Mouse (Mus musculus) megakaryocyte, adult 5-6 weeks (primary cell): ENCODE data around the gene Suox. TPM values are rescaled to one million over a fixed set of nuclear protein-coding genes. Genes with fewer than 3 reads are reported as not detected.
A peak's percentile ranks its signal among the peaks of the same experiment; 100 is the strongest.
"Not testable (repeated sequence)": the region's sequence is repeated elsewhere in the genome, so short reads cannot be mapped to it uniquely, and the experiment has no call there.

ENCODE experiments used
- ATAC-seq: 2 replicates; pipeline ENCODE4 v1.8.0; 2016; ENCODE audit warnings: mild to moderate bottlenecking, inconsistent platforms; ENCODE audit not compliant: poor library complexity, severe bottlenecking
- total RNA-seq, 2 experiments: library from RNA; stranded (forward) in 1 of 2; stranded (reverse) in 1 of 2; fragments of 153-499, 151-499 nt in 1 of 2; fragments of 221-1000, 200-1000 nt in 1 of 2; gene quantifications; 2 replicates each; pipeline versions ENCODE4 v1.2.3 to v1.2.4; 2015 to 2017

Suox gene
- total RNA-seq, 2 experiments from 2014 or later: 1.5 to 3.9 TPM

DNA sequence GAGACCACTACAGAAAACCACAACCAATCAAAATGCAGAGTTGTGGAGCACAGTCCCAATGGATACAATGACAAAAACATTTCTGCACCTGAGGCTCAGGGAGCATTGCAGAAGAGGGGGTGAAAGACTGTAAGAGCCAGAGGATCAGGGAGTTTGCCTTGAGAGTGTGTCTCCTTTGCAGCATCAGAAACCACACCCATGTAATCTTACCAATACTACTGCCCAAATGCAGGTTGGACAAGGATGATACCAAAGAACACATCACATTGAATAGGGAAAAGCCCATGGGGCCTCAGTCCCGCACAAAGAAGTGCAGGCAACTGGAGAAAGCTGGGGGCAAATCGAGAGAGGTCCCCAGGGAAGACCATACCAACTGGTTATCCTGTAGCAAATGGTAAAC, 44.1 kb downstream of the Suox start:
- ATAC-seq: no peak

DNA sequence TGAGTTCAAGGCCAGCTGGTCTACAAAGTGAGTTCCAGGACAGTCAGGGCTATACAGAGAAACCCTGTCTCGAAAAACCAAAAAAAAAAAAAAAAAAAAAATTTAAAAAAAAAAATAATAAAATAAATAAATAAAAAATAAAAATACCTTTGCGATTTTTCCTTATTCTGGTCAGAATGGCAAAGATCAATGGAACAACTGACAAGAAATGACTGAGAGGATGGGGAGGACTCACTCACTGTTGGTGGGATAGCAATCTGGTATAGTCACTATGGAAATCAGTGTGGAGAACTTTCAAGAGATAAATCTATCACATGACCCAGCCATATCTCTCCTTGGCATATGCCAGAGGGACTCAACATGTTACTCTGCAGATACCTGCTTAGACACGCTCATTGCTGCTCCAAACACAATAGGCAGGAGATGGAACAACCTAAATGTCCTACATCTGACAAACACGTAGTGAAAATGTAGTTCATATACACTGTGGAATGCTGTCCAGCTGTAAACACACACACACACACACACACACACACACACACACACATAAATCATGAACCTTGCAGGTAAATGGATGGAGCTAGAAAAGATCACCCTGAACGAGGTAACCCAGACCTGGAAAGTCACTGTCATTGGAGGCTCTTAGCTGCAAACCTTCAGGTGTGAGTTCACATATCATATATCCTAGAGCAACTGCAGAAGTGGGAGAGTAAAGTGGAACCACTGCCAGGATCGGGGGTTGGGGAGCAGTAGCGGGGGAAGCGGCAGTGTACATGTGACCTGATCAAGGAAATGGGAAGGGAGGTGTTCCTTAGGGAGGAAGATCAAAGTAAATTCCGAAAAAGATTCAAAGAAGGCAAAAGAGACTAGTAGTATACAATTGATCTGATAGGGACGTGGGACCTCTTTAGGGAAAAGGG, 46.2 kb downstream of the Suox start:
- ATAC-seq: no peak

DNA sequence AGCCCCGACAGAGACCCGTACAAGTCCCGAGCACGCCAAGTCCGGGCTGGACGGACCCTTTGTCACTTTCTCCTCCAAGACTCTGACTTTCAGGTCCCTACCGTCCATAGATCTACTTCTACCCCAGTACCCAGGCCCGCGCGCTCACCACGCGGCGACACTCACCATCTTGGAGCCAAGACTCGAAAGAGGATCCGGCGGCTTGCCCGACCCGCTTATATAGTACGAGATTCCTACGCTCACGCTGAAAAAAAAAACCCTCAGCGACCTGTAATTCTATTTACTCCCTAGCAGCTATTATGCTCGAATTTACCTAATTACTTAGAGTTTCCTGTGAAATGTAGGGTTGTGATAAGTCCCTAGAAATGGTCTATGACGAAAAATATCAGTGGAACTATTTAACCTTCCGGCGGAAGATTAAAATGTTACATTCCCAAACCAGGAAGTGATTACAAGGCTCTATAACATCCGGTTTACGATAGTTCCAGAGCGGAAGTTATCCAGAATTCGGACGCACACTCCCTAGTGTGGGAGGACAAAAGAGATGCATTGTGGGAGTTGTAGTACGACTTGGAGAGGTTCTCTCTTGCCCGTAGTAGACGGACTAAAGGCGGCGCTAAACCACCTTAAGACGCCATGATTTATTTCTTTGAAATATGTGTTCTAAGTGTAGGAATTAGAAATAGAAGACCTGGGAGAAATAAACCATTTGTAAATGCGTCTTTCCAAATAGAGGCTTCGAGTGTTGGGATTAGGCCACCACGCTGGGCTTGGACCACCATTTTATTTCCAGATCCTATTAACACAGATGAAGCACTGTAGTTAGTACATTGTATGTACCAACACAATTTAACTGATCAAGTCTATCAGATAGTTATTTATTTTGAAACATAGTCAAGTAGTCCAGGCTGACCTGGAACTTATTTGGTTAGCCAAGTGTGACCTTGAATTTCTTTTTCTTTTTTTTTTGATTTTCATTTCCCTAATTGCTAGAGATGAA, 47.3 kb downstream of the Suox start, which contains the start of gene Rps26:
TSS of gene Rps26 (minus strand) at position 437 of the 1,000 bp plus-strand sequence.
- peak; percentile 96 for ATAC-seq

DNA sequence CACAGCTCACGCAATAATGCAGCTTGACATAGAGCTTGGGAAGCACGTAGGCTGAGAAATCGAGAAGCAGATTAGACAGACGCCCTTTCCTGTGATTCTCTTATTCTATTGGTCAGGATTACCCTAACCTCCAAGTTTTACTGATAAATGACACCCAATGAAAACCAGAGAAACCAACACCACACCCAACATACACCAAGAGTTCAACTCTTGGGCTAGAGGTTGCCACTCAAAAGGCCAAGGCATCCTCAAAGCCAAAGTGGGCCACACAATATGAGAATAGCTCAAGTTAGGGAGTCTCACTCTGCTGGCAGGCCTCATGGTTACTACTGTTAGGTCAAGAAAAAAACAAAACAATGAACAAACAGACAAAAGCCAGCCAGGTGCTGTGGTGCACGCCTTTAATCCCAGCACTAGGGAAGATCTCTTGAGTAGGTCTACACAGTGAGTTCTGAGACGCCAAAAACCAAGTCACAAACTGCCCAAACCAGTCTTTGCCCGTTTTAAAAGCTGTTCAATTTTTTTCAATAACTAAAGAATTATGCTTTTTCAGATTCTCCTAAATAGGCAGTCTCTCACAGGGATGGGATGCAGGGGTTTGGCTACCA, 48.5 kb downstream of the Suox start:
- no peak for ATAC-seq

DNA sequence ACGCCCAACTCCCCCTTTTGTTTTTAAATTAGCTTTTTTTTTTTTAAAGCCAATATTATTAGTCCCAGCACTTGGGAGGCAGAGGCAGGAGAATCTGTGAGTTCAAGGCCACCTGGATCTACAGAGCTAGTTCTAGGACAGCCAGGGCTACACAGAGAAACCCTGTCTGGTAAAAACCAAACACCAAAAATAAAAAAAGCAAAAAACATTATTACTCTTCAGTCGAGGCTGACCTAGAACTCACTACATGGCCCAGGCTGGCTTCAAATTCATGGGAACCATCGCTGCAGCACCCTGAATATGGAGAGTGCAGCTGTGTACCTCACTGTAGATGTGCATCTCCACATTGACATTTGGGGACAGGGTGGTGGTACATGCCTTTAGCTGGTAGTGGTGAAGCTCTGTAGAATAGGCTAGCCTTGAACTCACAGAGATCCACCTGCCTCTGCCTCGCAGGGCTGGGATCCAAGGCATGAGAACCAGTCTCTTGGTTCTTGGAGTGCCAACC, 50.7 kb downstream of the Suox start:
- ATAC-seq: not testable (repeated sequence)

DNA sequence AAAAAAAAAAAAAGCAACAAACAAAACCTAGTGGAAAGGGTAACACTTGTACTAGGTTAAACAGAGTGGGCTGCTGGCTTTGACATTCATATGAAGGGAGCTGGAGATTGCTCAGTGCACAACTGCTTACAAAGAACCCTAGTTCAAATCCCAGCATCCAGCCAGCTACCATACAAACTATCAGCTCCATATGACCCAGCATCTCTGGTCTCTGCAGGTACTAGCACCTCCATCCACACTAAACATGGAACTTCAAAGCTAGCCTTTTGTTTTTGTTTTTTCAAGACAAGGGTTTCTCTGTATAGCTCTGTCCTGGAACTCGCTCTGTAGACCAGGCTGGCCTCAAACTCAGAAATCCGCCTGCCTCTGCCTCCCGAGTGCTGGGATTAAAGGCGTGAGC, 51.2 kb downstream of the Suox start:
- ATAC-seq: no peak

DNA sequence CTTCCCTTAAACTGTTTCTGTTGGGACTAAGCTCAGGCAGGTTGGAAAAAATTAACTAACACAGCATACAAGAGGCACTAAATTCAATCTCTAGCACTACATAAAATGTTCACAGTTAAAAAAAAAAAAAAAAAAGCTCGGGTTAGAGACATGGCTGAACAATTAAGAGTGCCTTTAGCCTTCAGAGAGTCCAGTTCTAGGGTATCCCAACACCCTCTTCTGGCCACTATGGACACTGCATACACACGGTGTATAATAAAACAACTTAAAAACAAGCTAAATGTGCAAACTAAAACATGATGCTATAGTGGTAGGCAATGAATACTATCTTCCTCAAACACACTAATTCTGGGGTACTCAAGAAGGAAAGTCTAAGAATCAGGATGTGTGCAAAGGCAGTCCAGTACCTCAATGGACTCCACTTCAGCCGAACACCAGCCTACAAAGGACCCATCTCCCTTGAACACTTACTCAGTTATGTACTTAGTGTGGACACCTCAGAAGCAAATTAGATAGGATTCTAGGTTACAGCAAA, 51.8 kb downstream of the Suox start:
- ATAC-seq: no peak

- ATAC-seq: no peak
These were observed 53.6 kb downstream of the Suox start for GRCm38 (mm10) chr10:128620241-128620640.

Other genes with a start within 250 kb of the Suox start
- gene Smarcc2, start 214.8 kb downstream of the Suox start, total RNA-seq (2015): 73.1 and 82.3 TPM in 2 replicates
- gene Smarcc2, start 214.8 kb downstream of the Suox start, total RNA-seq (2017): 63.1 and 78.4 TPM in 2 replicates
- 1,624 and 1,690 TPM in 2 replicates for gene Myl6, start 179.9 kb downstream of the Suox start, total RNA-seq (2015)
- 1,921 and 2,467 TPM in 2 replicates for gene Myl6, start 179.9 kb downstream of the Suox start, total RNA-seq (2017)
- 3.4 and 5.8 TPM in 2 replicates for gene Myl6b, start 175.4 kb downstream of the Suox start, total RNA-seq (2015)
- gene Myl6b, start 175.4 kb downstream of the Suox start, total RNA-seq (2017): 0.99 and 2.0 TPM in 2 replicates
- 125 and 127 TPM in 2 replicates for gene Esyt1, start 148.2 kb downstream of the Suox start, total RNA-seq (2015)
- 266 and 267 TPM in 2 replicates for gene Esyt1, start 148.2 kb downstream of the Suox start, total RNA-seq (2017)
- gene Zc3h10, start 126.3 kb downstream of the Suox start, total RNA-seq (2015): 6.0 and 8.1 TPM in 2 replicates
- gene Zc3h10, start 126.3 kb downstream of the Suox start, total RNA-seq (2017): 12.9 and 14.5 TPM in 2 replicates
- gene Rpl41, start 124.8 kb downstream of the Suox start, total RNA-seq (2015): 2,152 and 2,213 TPM in 2 replicates
- 1,919 and 2,042 TPM in 2 replicates for gene Rpl41, start 124.8 kb downstream of the Suox start, total RNA-seq (2017)
- gene Pa2g4, start 108.1 kb downstream of the Suox start, total RNA-seq (2015): 116 TPM in 2 replicates
- gene Pa2g4, start 108.1 kb downstream of the Suox start, total RNA-seq (2017): 90.4 and 95.0 TPM in 2 replicates
- 2.5 and 2.8 TPM in 2 replicates for gene Erbb3, start 84.4 kb downstream of the Suox start, total RNA-seq (2015)
- 1.5 and 2.1 TPM in 2 replicates for gene Erbb3, start 84.4 kb downstream of the Suox start, total RNA-seq (2017)
- 1,237 and 1,288 TPM in 2 replicates for gene Rps26, start 47.3 kb downstream of the Suox start, total RNA-seq (2015)
- gene Rps26, start 47.3 kb downstream of the Suox start, total RNA-seq (2017): 518 and 577 TPM in 2 replicates
- gene Ikzf4, start 28.1 kb downstream of the Suox start, total RNA-seq (2015): 0.14 TPM in 1 of 2 replicates, not detected in the other
- gene Ikzf4, start 28.1 kb downstream of the Suox start, total RNA-seq (2017): not detected in 2 replicates
- 62.8 and 64.7 TPM in 2 replicates for gene Rab5b, start 22.2 kb upstream of the Suox start, total RNA-seq (2015)
- 77.1 and 84.0 TPM in 2 replicates for gene Rab5b, start 22.2 kb upstream of the Suox start, total RNA-seq (2017)
- 0.16 and 0.57 TPM in 2 replicates for gene Pmel, start 30.1 kb upstream of the Suox start, total RNA-seq (2015)
- gene Pmel, start 30.1 kb upstream of the Suox start, total RNA-seq (2017): 0.07 and 0.73 TPM in 2 replicates
- gene Cdk2, start 31.0 kb upstream of the Suox start, total RNA-seq (2015): 85.3 and 89.5 TPM in 2 replicates
- gene Cdk2, start 31.0 kb upstream of the Suox start, total RNA-seq (2017): 63.4 and 70.7 TPM in 2 replicates
- 35.0 and 37.6 TPM in 2 replicates for gene Dgka, start 70.8 kb upstream of the Suox start, total RNA-seq (2015)
- 31.5 and 32.6 TPM in 2 replicates for gene Dgka, start 70.8 kb upstream of the Suox start, total RNA-seq (2017)
- 22.0 and 25.0 TPM in 2 replicates for gene Pym1, start 73.8 kb upstream of the Suox start, total RNA-seq (2015)
- gene Pym1, start 73.8 kb upstream of the Suox start, total RNA-seq (2017): 37.1 and 43.4 TPM in 2 replicates
- 4.4 and 4.5 TPM in 2 replicates for gene Mmp19, start 116.8 kb upstream of the Suox start, total RNA-seq (2015)
- 10.9 and 12.7 TPM in 2 replicates for gene Mmp19, start 116.8 kb upstream of the Suox start, total RNA-seq (2017)
- gene Dnajc14, start 130.0 kb upstream of the Suox start, total RNA-seq (2015): 29.1 and 35.9 TPM in 2 replicates
- 58.3 and 61.3 TPM in 2 replicates for gene Dnajc14, start 130.0 kb upstream of the Suox start, total RNA-seq (2017)
- gene Tmem198b, start 130.3 kb upstream of the Suox start, total RNA-seq (2015): 4.5 and 6.5 TPM in 2 replicates
- 3.9 and 4.0 TPM in 2 replicates for gene Tmem198b, start 130.3 kb upstream of the Suox start, total RNA-seq (2017)
- gene Sarnp, start 143.3 kb upstream of the Suox start, total RNA-seq (2015): 173 and 182 TPM in 2 replicates
- 209 and 234 TPM in 2 replicates for gene Sarnp, start 143.3 kb upstream of the Suox start, total RNA-seq (2017)
- 49.5 and 65.2 TPM in 2 replicates for gene Ormdl2, start 147.6 kb upstream of the Suox start, total RNA-seq (2015)
- gene Ormdl2, start 147.6 kb upstream of the Suox start, total RNA-seq (2017): 67.1 and 72.3 TPM in 2 replicates
- gene Gdf11, start 217.6 kb upstream of the Suox start, total RNA-seq (2015): 0.07 and 0.18 TPM in 2 replicates
- gene Gdf11, start 217.6 kb upstream of the Suox start, total RNA-seq (2017): 0.18 and 0.28 TPM in 2 replicates
- gene Cd63, start 226.9 kb upstream of the Suox start, total RNA-seq (2015): 60.5 and 76.0 TPM in 2 replicates
- gene Cd63, start 226.9 kb upstream of the Suox start, total RNA-seq (2017): 46.8 and 47.1 TPM in 2 replicates
- gene Rdh5, start 248.8 kb upstream of the Suox start, total RNA-seq (2015): 3.4 and 6.0 TPM in 2 replicates
- 0.94 and 3.6 TPM in 2 replicates for gene Rdh5, start 248.8 kb upstream of the Suox start, total RNA-seq (2017)
- 190 and 212 TPM in 2 replicates for gene Bloc1s1, start 250.0 kb upstream of the Suox start, total RNA-seq (2015)
- gene Bloc1s1, start 250.0 kb upstream of the Suox start, total RNA-seq (2017): 135 and 165 TPM in 2 replicates